Mouse (Mus musculus) macrophage (primary cell): Measurements from ENCODE around the gene S100a11. TPM values are rescaled to one million over a fixed set of nuclear protein-coding genes. Genes with fewer than 3 reads are reported as not detected.
"Not testable (repeated sequence)": the region's sequence is repeated elsewhere in the genome, so short reads cannot be mapped to it uniquely, and the experiment has no call there.

Experiments used
- H3K27ac ChIP-seq: fragments of 350-480 bp; formaldehyde crosslinking; 2 replicates; pipeline ENCODE4 v1.9.0; 2021
- H3K36me3 ChIP-seq: fragments of 350-480 bp; formaldehyde crosslinking; 2 replicates; pipeline ENCODE4 v1.9.0; 2021; ENCODE audit errors: inconsistent target
- H3K4me3 ChIP-seq: fragments of 350-480 bp; formaldehyde crosslinking; 2 replicates; pipeline ENCODE4 v1.9.0; 2021; ENCODE audit errors: inconsistent target
- H3K79me2 ChIP-seq: fragments of 350-480 bp; formaldehyde crosslinking; 2 replicates; pipeline ENCODE4 v1.9.0; 2021; ENCODE audit errors: inconsistent target
- WGBS: methylation state at CpG from one replicate; pipeline ENCODE4 v1.1.7; 2026; ENCODE audit warnings: inconsistent platforms; ENCODE audit not compliant: missing documents; 5-methylcytosine and 5-hydroxymethylcytosine counted together
- polyA plus RNA-seq: library from polyadenylated mRNA; stranded (reverse); fragments of 250-400 nt; gene quantifications from 3 replicates; pipeline ENCODE4 v1.2.4, GENCODE M21; 2018; ENCODE audit warnings: inconsistent platforms
- total RNA-seq, 78 experiments: library from RNA; depleted of rRNA; stranded (reverse); fragments of 250-400 nt; gene quantifications; 1 replicate in 9 of 78; 2 replicates in 24 of 78; 3 replicates in 43 of 78; 4 replicates in 2 of 78; pipeline ENCODE4 v1.2.4; 2018; ENCODE audit warnings: inconsistent platforms in 56 of 78

The S100a11 gene
- 100 to 1,000 TPM in 1 of 26 experiments, 10 to 100 TPM in 5, 1 to 10 TPM in 17, not detected in 3; 2.8 to 159 (median 6.8) TPM for total RNA-seq (2018; cell fraction: chromatin; rRNA removed)
- 100 to 1,000 TPM; 141 to 362 (median 244) TPM for total RNA-seq (2018; cell fraction: cytosol; rRNA removed)
- 10 to 100 TPM in 25 of 26 experiments, 1 to 10 TPM in 1; 9.4 to 57.5 (median 30.7) TPM for total RNA-seq (2018; cell fraction: nucleus; rRNA removed)
- 323 to 542 TPM (median 466 TPM) in 3 replicates for polyA plus RNA-seq

GRCm38 (mm10) chr3:93520330-93521193 lies at the start of gene S100a11:
TSS of gene S100a11 (plus strand) at chr3:93520488.
- Histone ChIP-seq H3K4me3 (peak within 1 kb of the TSS; percentile 68), H3K79me2 (peaks cover 28% of the 10 kb centered on the region), H3K36me3 (0 out of 2 replicates have a peak, but pooled peaks cover 7% of the 10 kb centered on the region), H3K27ac (peak within 1 kb of the TSS; percentile 54)
- 1% methylated on average over 38 of the region's 38 CpGs for WGBS

- WGBS = 100% methylated on average over 1 of the region's 1 CpGs
- no peaks in the 10 kb centered on the region for H3K79me2 ChIP-seq
These were observed 40.2 kb upstream of the S100a11 start for GRCm38 (mm10) chr3:93480053-93480452.

GRCm38 (mm10) chr3:93481982-93482616 lies 38.2 kb upstream of the S100a11 start:
- H3K4me3 ChIP-seq = no peak overlapping the region
- H3K27ac ChIP-seq = no peak overlapping the region
- no peaks in the 10 kb centered on the region for H3K36me3 ChIP-seq
- no peaks in the 10 kb centered on the region for H3K79me2 ChIP-seq
- 93% methylated on average over 2 of the region's 2 CpGs for WGBS

More at GRCm38 (mm10) chr3:93480053-93480452, 40.2 kb upstream of the S100a11 start:
- H3K4me3 ChIP-seq = no peak overlapping the region
- H3K36me3 ChIP-seq = no peaks in the 10 kb centered on the region
- no peak overlapping the region for H3K27ac ChIP-seq

GRCm38 (mm10) chr3:93485611-93486010 lies 34.7 kb upstream of the S100a11 start:
- WGBS = 93% methylated on average over 3 of the region's 3 CpGs
- H3K4me3 ChIP-seq = no peak overlapping the region
- H3K79me2 ChIP-seq = no peaks in the 10 kb centered on the region
- H3K36me3 ChIP-seq = no peaks in the 10 kb centered on the region
- H3K27ac ChIP-seq = no peak overlapping the region

GRCm38 (mm10) chr3:93488541-93488940 lies 31.7 kb upstream of the S100a11 start:
- no peak overlapping the region for H3K4me3 ChIP-seq
- H3K27ac ChIP-seq = no peak overlapping the region
- no peaks in the 10 kb centered on the region for H3K36me3 ChIP-seq
- 91% methylated on average over 2 of the region's 2 CpGs for WGBS
- no peaks in the 10 kb centered on the region for H3K79me2 ChIP-seq

GRCm38 (mm10) chr3:93492176-93492575 lies 28.1 kb upstream of the S100a11 start:
- H3K27ac ChIP-seq = no peak overlapping the region
- no peaks in the 10 kb centered on the region for H3K36me3 ChIP-seq
- no peaks in the 10 kb centered on the region for H3K79me2 ChIP-seq
- WGBS = 88% methylated on average over 3 of the region's 3 CpGs
- no peak overlapping the region for H3K4me3 ChIP-seq

GRCm38 (mm10) chr3:93493992-93494391 lies 26.3 kb upstream of the S100a11 start:
- Histone ChIP-seq H3K4me3 (no peak overlapping the region), H3K27ac (no peak overlapping the region), H3K36me3 (no peaks in the 10 kb centered on the region), H3K79me2 (no peaks in the 10 kb centered on the region)
- 2% methylated on average over 4 of the region's 4 CpGs for WGBS

GRCm38 (mm10) chr3:93494774-93495173 lies 25.5 kb upstream of the S100a11 start:
- not testable (repeated sequence) for H3K36me3 ChIP-seq, H3K79me2 ChIP-seq
- WGBS = 40% methylated on average over 5 of the region's 5 CpGs

GRCm38 (mm10) chr3:93497131-93497530 lies 23.2 kb upstream of the S100a11 start:
- Histone ChIP-seq H3K4me3 (no peak overlapping the region), H3K79me2 (no peaks in the 10 kb centered on the region), H3K27ac (no peak overlapping the region), H3K36me3 (no peaks in the 10 kb centered on the region)
- WGBS = 100% methylated on average over 3 of the region's 3 CpGs

More at GRCm38 (mm10) chr3:93494774-93495173, 25.5 kb upstream of the S100a11 start:
- H3K27ac ChIP-seq, H3K4me3 ChIP-seq: not testable (repeated sequence)

- no peak overlapping the region for H3K27ac ChIP-seq
- no peak overlapping the region for H3K4me3 ChIP-seq
- no peaks in the 10 kb centered on the region for H3K79me2 ChIP-seq
These were observed 21.2 kb upstream of the S100a11 start for GRCm38 (mm10) chr3:93499129-93499528.

GRCm38 (mm10) chr3:93504536-93505189 lies 15.6 kb upstream of the S100a11 start:
- 79% methylated on average over 7 of the region's 7 CpGs for WGBS

More at GRCm38 (mm10) chr3:93499129-93499528, 21.2 kb upstream of the S100a11 start:
- no peaks in the 10 kb centered on the region for H3K36me3 ChIP-seq

GRCm38 (mm10) chr3:93505960-93506863 lies 14.1 kb upstream of the S100a11 start:
- peak overlapping the region; percentile 37 for H3K27ac ChIP-seq
- H3K79me2 ChIP-seq = no peaks in the 10 kb centered on the region
- WGBS = 18% methylated on average over 28 of the region's 30 CpGs
- H3K36me3 ChIP-seq = no peaks in the 10 kb centered on the region
- H3K4me3 ChIP-seq = peak overlapping the region; percentile 32

More at GRCm38 (mm10) chr3:93504536-93505189, 15.6 kb upstream of the S100a11 start:
- Histone ChIP-seq H3K4me3 (no peak overlapping the region), H3K27ac (no peak overlapping the region), H3K36me3 (no peaks in the 10 kb centered on the region), H3K79me2 (no peaks in the 10 kb centered on the region)

GRCm38 (mm10) chr3:93506881-93507325 lies 13.4 kb upstream of the S100a11 start:
- Histone ChIP-seq H3K79me2 (no peaks in the 10 kb centered on the region), H3K36me3 (no peaks in the 10 kb centered on the region), H3K4me3 (no peak overlapping the region), H3K27ac (no peak overlapping the region)
- WGBS = 60% methylated on average over 5 of the region's 5 CpGs
